Mouse (Mus musculus): ENCODE measurements around the gene Rps25. TPM values are rescaled to one million over a fixed set of nuclear protein-coding genes. Genes with fewer than 3 reads are reported as not detected.
"Not testable (repeated sequence)": the region's sequence is repeated elsewhere in the genome, so short reads cannot be mapped to it uniquely, and the experiment has no call there.

Rps25 gene
- polyA plus RNA-seq, 1 experiment from 2014 or later, result 1,878 TPM

DNA sequence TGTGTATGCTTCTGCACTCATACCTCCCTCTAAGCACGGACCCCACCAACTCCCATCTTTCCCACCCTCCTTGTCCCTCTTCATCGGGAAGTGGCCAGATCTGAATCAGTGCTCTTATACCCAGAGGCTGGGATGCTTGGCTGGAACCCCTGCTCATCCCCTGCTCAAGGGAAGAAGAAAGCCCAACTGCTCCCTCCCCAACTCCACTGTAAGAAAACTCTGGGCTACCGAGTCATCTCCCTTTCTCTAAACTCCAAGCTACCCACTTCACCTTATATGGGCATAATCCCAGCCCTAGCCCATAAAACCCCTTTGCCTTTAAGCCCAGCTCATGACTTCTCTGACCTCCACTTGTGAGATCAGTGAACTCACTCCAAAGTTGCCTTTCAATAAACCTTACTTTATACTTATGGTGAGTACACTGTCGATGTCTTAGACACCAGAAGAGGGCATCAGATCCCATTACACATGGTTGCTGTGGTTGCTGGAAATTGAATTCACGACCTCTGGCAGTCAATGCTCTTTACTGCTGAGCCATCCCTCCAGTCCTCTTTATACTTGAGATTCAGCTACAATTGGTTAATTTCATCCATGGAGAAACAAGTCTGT lies 25.7 kb downstream of the Rps25 start:
- no peak overlapping the region for H3K9ac ChIP-seq
- no peaks in the 10 kb centered on the region for H3K9me3 ChIP-seq
- no peaks in the 10 kb centered on the region for H3K27me3 ChIP-seq
- no peak for ATAC-seq (ENCODE audit: insufficient number of reproducible peaks, low FRiP score, low TSS enrichment, low read depth)
- H3K36me3 ChIP-seq, result no peaks in the 10 kb centered on the region
- no peak overlapping the region for H3K4me2 ChIP-seq
- WGBS, result 52% methylated on average over 5 of the region's 5 CpGs
- H3K4me3 ChIP-seq, result no peak overlapping the region
- H3K27ac ChIP-seq, result no peak overlapping the region
- peaks cover 7% of the 10 kb centered on the region for H3K4me1 ChIP-seq

DNA sequence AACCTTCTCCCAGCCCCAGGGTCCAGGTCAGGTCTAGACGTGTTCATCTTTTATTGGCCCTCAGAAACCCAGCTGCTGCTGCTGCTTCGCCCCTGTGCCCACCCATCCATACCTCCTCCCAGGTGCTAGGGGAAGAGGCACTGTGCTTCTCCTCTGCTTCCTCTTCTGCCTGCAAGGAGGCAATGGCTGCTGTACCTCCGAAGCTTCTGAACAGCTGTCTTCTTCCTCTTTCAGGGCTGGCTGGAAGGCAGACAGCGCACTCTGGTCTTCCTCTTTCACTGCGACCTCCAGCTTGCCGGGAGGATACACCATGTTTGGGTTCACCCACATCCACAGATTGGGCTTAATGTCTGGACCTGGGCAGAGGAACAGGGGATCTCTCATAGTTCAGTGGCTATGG lies 28.8 kb downstream of the Rps25 start:
- no peaks in the 10 kb centered on the region for H3K27me3 ChIP-seq
- H3K27ac ChIP-seq, result no peak overlapping the region
- ATAC-seq (ENCODE audit: insufficient number of reproducible peaks, low FRiP score, low TSS enrichment, low read depth), result no peak
- H3K9me3 ChIP-seq, result no peaks in the 10 kb centered on the region
- peaks cover 7% of the 10 kb centered on the region for H3K4me1 ChIP-seq
- H3K36me3 ChIP-seq, result no peaks in the 10 kb centered on the region
- WGBS, result 70% methylated on average over 6 of the region's 6 CpGs
- no peak overlapping the region for H3K9ac ChIP-seq
- no peak overlapping the region for H3K4me2 ChIP-seq
- H3K4me3 ChIP-seq, result no peak overlapping the region

DNA sequence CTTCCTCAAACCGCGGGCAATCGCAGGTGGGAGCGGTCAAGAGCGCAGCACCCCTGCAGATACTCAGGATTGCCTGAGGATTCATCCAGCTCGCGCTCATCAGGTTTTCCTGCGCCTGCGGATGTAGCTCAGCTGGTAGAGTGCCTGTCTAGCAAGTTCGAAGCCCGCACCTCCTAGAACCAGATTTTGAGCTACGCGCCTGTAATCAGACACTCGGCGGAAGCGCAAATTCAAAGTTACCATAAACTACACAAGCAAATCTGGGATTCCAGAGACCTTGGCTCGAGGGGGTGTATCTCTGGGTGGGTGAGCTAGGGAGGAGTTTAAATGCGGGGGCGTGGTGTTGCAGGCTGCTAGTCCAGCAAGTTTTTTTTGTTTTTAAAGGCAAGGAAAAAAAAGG lies 34.0 kb downstream of the Rps25 start, which contains the start of gene Foxr1:
Gene Foxr1, minus strand, starts transcription at position 176 of the 400 bp plus-strand sequence.
- no peak within 1 kb of the TSS for H3K4me3 ChIP-seq
- H3K4me2 ChIP-seq, result no peak within 1 kb of the TSS
- no peaks in the 10 kb centered on the region for H3K4me1 ChIP-seq
- 75% methylated on average over 19 of the region's 19 CpGs for WGBS
- H3K36me3 ChIP-seq, result no peaks in the 10 kb centered on the region
- H3K27ac ChIP-seq, result no peak within 1 kb of the TSS
- no peak for ATAC-seq (ENCODE audit: insufficient number of reproducible peaks, low FRiP score, low TSS enrichment, low read depth)
- no peak within 1 kb of the TSS for H3K9ac ChIP-seq
- H3K27me3 ChIP-seq, result no peaks in the 10 kb centered on the region
- no peaks in the 10 kb centered on the region for H3K9me3 ChIP-seq

DNA sequence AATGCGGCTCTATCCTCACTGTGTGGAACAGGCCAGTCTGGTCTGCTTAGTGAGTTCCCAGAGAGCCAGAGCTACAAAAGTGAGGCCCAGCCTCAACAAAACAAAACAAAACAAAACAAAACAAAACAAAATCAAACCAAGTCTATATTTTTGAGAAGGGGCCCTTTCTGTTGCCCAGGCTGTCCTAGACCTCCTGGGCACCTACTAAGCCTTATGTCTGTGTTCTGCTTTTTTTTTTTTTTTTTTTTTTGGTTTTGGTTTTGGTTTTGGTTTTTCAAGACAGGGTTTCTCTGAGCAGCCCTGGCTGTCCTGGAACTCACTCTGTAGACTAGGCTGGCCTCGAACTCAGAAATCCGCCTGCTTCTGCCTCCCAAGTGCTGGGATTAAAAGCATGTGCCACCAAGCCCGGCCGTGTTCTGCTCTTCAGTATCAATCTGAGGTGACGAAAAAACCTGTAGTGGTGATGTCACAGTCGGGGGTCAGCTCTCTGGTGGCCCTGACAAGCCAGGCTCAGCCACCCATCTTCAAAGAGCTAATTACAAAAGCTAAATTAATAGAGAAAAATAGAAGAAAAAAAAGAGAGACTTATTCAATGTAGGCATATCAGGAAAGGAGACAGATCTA lies 37.6 kb downstream of the Rps25 start:
- not testable (repeated sequence) for ATAC-seq (ENCODE audit: insufficient number of reproducible peaks, low FRiP score, low TSS enrichment, low read depth); H3K4me3 ChIP-seq; H3K9me3 ChIP-seq; H3K9ac ChIP-seq; H3K4me1 ChIP-seq; H3K27ac ChIP-seq; H3K27me3 ChIP-seq; H3K4me2 ChIP-seq; H3K36me3 ChIP-seq
- 85% methylated on average over 7 of the region's 7 CpGs for WGBS

DNA sequence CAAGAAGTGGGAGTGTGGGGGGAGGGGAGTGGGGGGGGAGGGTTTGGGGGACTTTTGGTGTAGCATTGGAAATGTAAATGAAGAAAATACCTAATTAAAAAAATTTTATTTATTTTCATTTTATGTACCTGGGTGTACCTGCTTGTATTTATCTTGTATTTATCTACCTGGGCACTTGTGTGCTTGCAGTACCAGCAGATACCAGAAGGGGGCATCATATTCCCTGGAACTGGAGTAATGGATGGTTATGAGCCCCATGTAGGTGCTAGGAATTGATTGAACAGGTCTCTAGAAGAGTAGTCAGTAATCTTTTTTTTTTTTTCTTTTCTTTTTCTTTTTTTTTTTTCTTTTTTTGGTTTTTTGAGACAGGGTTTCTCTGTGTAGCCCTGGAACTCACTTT lies 43.4 kb downstream of the Rps25 start:
- Histone ChIP-seq H3K27ac (no peak overlapping the region), H3K9me3 (no peaks in the 10 kb centered on the region)

DNA sequence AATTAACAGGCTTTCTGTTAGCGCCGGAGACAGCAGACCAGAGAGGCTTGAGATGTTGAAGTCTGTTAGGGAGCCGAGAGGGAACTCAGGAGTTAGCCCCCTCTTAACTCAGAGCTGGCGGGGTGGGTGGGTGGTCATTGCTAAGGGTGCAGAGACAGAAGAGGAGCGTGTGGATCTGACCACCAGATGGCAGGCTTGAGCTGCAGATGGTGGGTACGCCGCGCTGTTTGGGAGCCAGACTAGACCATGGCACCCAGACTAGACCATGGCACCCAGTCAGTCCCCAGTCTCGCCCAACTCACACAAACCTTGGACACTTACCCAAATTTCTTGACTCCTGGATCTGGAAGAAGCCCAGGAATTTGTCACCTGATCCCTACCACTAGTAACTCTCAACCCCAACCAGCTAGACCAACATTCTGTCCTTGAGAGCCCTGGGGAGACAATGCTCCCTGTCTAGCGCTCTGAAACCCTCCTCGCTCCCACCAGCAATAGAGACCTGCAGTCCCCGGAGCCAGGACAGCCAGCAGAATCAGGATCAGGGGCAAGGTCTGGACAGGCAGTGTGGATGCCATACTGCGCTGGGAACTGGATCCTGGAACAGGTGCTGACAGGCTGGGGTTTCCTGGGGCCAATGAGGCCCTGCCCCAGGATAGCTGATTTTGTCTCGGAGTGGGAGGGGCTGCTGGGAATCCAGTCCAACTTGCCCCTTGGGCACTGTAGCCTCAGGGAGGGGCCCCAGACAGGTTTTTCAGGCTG lies 47.4 kb downstream of the Rps25 start:
- 9% methylated on average over 14 of the region's 14 CpGs for WGBS
- Histone ChIP-seq H3K9ac (no peak overlapping the region), H3K4me2 (peak overlapping the region; percentile 12; the same call in 1 of the 2 replicates)

More for the DNA sequence above, 43.4 kb downstream of the Rps25 start:
- Histone ChIP-seq H3K4me1 (peaks cover 11% of the 10 kb centered on the region), H3K27me3 (peaks cover 18% of the 10 kb centered on the region), H3K4me2 (no peak overlapping the region), H3K9ac (no peak overlapping the region), H3K4me3 (no peak overlapping the region), H3K36me3 (no peaks in the 10 kb centered on the region)
- no peak for ATAC-seq (ENCODE audit: insufficient number of reproducible peaks, low FRiP score, low TSS enrichment, low read depth)

DNA sequence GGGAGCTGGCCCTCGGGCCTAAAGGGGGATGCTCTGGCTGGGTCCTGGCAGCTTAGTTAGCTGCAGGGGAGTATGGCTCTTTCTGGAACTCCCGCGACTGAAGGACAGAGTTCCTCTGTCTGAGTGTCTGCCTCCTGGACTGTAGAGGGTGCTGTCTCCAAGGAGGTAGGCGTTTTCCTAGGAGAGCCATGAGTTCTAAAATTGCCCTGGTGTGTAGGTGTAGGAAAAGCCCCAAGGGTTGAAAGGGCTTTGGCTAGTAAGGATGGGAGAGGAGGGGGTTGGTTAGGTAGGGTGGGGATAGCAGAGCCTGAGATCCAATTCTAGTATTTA lies 47.9 kb downstream of the Rps25 start, which contains the start of gene Upk2:
Gene Upk2, minus strand, starts transcription at position 86 of the 330 bp plus-strand sequence.
- H3K27me3 ChIP-seq, result peaks cover 18% of the 10 kb centered on the region
- no peak within 1 kb of the TSS for H3K27ac ChIP-seq
- no peak within 1 kb of the TSS for H3K4me3 ChIP-seq
- ATAC-seq (ENCODE audit: insufficient number of reproducible peaks, low FRiP score, low TSS enrichment, low read depth), result no peak
- peaks cover 14% of the 10 kb centered on the region for H3K4me1 ChIP-seq
- no peaks in the 10 kb centered on the region for H3K9me3 ChIP-seq
- peak within 1 kb of the TSS; percentile 12; the same call in 1 of the 2 replicates for H3K4me2 ChIP-seq
- WGBS, result 19% methylated on average over 4 of the region's 4 CpGs
- H3K9ac ChIP-seq, result no peak within 1 kb of the TSS
- H3K36me3 ChIP-seq, result no peaks in the 10 kb centered on the region

More for the DNA sequence above, 47.4 kb downstream of the Rps25 start:
- Histone ChIP-seq H3K27ac (no peak overlapping the region), H3K9me3 (no peaks in the 10 kb centered on the region), H3K4me1 (peaks cover 14% of the 10 kb centered on the region), H3K27me3 (peaks cover 18% of the 10 kb centered on the region), H3K36me3 (no peaks in the 10 kb centered on the region), H3K4me3 (no peak overlapping the region)
- peak; percentile 84 for ATAC-seq (ENCODE audit: insufficient number of reproducible peaks, low FRiP score, low TSS enrichment, low read depth)

DNA sequence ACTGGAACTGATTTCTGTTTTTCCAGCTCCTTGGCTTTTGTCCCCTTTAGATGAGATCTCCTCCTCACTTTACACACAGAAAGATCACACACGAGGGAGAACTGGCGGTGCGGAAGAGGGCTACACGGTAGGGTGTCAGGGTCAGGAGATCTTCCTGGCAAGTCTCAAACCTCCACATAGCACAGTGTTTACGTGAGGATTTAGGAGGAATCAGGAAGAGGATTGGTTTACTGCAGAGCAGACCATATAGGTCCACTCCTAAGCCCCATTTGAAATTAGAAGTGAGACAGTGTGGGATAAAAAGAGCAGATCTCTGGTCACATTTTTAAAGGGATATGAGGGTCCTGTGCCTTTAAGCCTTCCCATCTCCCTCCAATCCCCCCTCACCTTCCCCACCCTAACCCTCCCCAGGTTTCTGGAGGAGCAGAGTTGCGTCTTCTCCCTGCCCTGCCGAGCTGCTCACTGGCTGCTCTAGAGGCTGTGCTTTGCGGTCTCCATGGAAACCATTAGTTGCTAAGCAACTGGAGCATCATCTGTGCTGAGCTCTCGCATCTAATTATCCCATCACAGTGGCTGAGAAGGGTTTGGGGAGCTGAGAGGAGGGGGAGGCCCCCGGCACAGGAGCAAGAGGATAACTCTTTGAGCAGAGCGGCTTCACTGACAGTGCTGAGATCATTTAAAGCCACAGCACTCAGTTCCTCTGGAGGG lies 50.2 kb downstream of the Rps25 start:
- Histone ChIP-seq H3K36me3 (no peaks in the 10 kb centered on the region), H3K9ac (no peak overlapping the region), H3K4me3 (no peak overlapping the region), H3K9me3 (no peaks in the 10 kb centered on the region), H3K4me2 (no peak overlapping the region), H3K27me3 (peaks cover 18% of the 10 kb centered on the region), H3K27ac (no peak overlapping the region), H3K4me1 (peaks cover 14% of the 10 kb centered on the region)
- 14% methylated on average over 11 of the region's 11 CpGs for WGBS
- ATAC-seq (ENCODE audit: insufficient number of reproducible peaks, low FRiP score, low TSS enrichment, low read depth), result no peak

Small RNA genes within 50 kb of the gene (microRNA-seq; reads per million reads assigned to microRNA genes)
- gene Mir7085, result not detected

Other genes starting within 250 kb of the Rps25 start
- gene Cbl, start 173.1 kb upstream of the Rps25 start, polyA plus RNA-seq (2015; fragmentation: Nextera tagmentation; extraction: Ambion mirVana), result 14.5 and 15.6 TPM in 2 replicates
- not detected in 2 replicates for gene Ccdc153, start 166.5 kb upstream of the Rps25 start, polyA plus RNA-seq (2015; fragmentation: Nextera tagmentation; extraction: Ambion mirVana)
- gene Pdzd3, start 155.7 kb upstream of the Rps25 start, polyA plus RNA-seq (2015; fragmentation: Nextera tagmentation; extraction: Ambion mirVana), result 0.26 TPM in 1 of 2 replicates, not detected in the other
- gene Nlrx1, start 138.5 kb upstream of the Rps25 start, polyA plus RNA-seq (2015; fragmentation: Nextera tagmentation; extraction: Ambion mirVana), result 12.5 and 12.7 TPM in 2 replicates
- 6.2 and 6.4 TPM in 2 replicates for gene Abcg4, start 118.5 kb upstream of the Rps25 start, polyA plus RNA-seq (2015; fragmentation: Nextera tagmentation; extraction: Ambion mirVana)
- gene Hinfp, start 101.5 kb upstream of the Rps25 start, polyA plus RNA-seq (2015; fragmentation: Nextera tagmentation; extraction: Ambion mirVana), result 24.2 and 24.9 TPM in 2 replicates
- gene C2cd2l, start 86.9 kb upstream of the Rps25 start, polyA plus RNA-seq (2015; fragmentation: Nextera tagmentation; extraction: Ambion mirVana), result 6.9 and 7.1 TPM in 2 replicates
- 37.7 and 38.0 TPM in 2 replicates for gene Dpagt1, start 81.1 kb upstream of the Rps25 start, polyA plus RNA-seq (2015; fragmentation: Nextera tagmentation; extraction: Ambion mirVana)
- 252 and 254 TPM in 2 replicates for gene H2afx, start 72.4 kb upstream of the Rps25 start, polyA plus RNA-seq (2015; fragmentation: Nextera tagmentation; extraction: Ambion mirVana)
- 88.7 and 95.1 TPM in 2 replicates for gene Hmbs, start 62.9 kb upstream of the Rps25 start, polyA plus RNA-seq (2015; fragmentation: Nextera tagmentation; extraction: Ambion mirVana)
- gene Vps11, start 45.5 kb upstream of the Rps25 start, polyA plus RNA-seq (2015; fragmentation: Nextera tagmentation; extraction: Ambion mirVana), result 29.6 and 30.7 TPM in 2 replicates
- 27.5 and 32.5 TPM in 2 replicates for gene Hyou1, start 27.6 kb upstream of the Rps25 start, polyA plus RNA-seq (2015; fragmentation: Nextera tagmentation; extraction: Ambion mirVana)
- 16.2 and 18.3 TPM in 2 replicates for gene Slc37a4, start 10.3 kb upstream of the Rps25 start, polyA plus RNA-seq (2015; fragmentation: Nextera tagmentation; extraction: Ambion mirVana)
- 132 and 140 TPM in 2 replicates for gene Trappc4, start 461 bp downstream of the Rps25 start, polyA plus RNA-seq (2015; fragmentation: Nextera tagmentation; extraction: Ambion mirVana)
- 24.3 and 26.0 TPM in 2 replicates for gene Ccdc84, start 11.4 kb downstream of the Rps25 start, polyA plus RNA-seq (2015; fragmentation: Nextera tagmentation; extraction: Ambion mirVana)
- gene Foxr1, start 34.0 kb downstream of the Rps25 start, polyA plus RNA-seq (2015; fragmentation: Nextera tagmentation; extraction: Ambion mirVana), result not detected in 2 replicates
- 0.37 and 0.45 TPM in 2 replicates for gene Upk2, start 47.8 kb downstream of the Rps25 start, polyA plus RNA-seq (2015; fragmentation: Nextera tagmentation; extraction: Ambion mirVana)
- 16.8 and 18.5 TPM in 2 replicates for gene Bcl9l, start 75.7 kb downstream of the Rps25 start, polyA plus RNA-seq (2015; fragmentation: Nextera tagmentation; extraction: Ambion mirVana)
- gene Cxcr5, start 154.7 kb downstream of the Rps25 start, polyA plus RNA-seq (2015; fragmentation: Nextera tagmentation; extraction: Ambion mirVana), result 0.24 and 0.46 TPM in 2 replicates
- gene Ddx6, start 197.8 kb downstream of the Rps25 start, polyA plus RNA-seq (2015; fragmentation: Nextera tagmentation; extraction: Ambion mirVana), result 17.7 and 18.4 TPM in 2 replicates

Data from limb, embryonic 15.5 days (tissue).